Mouse (Mus musculus) kidney, postnatal 14 days (tissue): ENCODE results near the gene Bak1.

Experiments used
- DNase-seq: peaks from one replicate; pipeline ENCODE4 v3.0.0; 2022; ENCODE audit warnings: mixed read lengths

Bak1 gene

GRCm38 (mm10) chr17:27028909-27029308 is at the start of gene Bak1:
Bak1 (minus strand) TSS chr17:27029009.
- DNase-seq: no peak

- no peak for DNase-seq
These were observed 49.7 kb upstream of the Bak1 start for GRCm38 (mm10) chr17:27078499-27078898.

GRCm38 (mm10) chr17:27077920-27078319 is 49.1 kb upstream of the Bak1 start:
- DNase-seq: no peak

- no peak for DNase-seq
These were observed 48.3 kb upstream of the Bak1 start for GRCm38 (mm10) chr17:27077133-27077532.

GRCm38 (mm10) chr17:27074849-27075745 is 46.3 kb upstream of the Bak1 start:
- no peak for DNase-seq

GRCm38 (mm10) chr17:27074236-27074635 is 45.4 kb upstream of the Bak1 start:
- no peak for DNase-seq

- no peak for DNase-seq
These were observed 45.0 kb upstream of the Bak1 start for GRCm38 (mm10) chr17:27073778-27074177.

- DNase-seq: no peak
These were observed 44.3 kb upstream of the Bak1 start for GRCm38 (mm10) chr17:27073126-27073525.

- DNase-seq: no peak
These were observed 43.6 kb upstream of the Bak1 start for GRCm38 (mm10) chr17:27072363-27072762.

- no peak for DNase-seq
These were observed 42.8 kb upstream of the Bak1 start for GRCm38 (mm10) chr17:27071630-27072029.

GRCm38 (mm10) chr17:27070913-27071312 is 42.1 kb upstream of the Bak1 start:
- DNase-seq: no peak

- no peak for DNase-seq
These were observed 40.3 kb upstream of the Bak1 start for GRCm38 (mm10) chr17:27069071-27069470.

- DNase-seq: no peak
These were observed 37.3 kb upstream of the Bak1 start for GRCm38 (mm10) chr17:27066065-27066464.

- DNase-seq: no peak
These were observed 35.4 kb upstream of the Bak1 start for GRCm38 (mm10) chr17:27064195-27064594.

- no peak for DNase-seq
These were observed 34.9 kb upstream of the Bak1 start for GRCm38 (mm10) chr17:27063717-27064116.

GRCm38 (mm10) chr17:27062684-27063083 is 33.9 kb upstream of the Bak1 start:
- no peak for DNase-seq

GRCm38 (mm10) chr17:27061727-27062126 is 32.9 kb upstream of the Bak1 start:
- DNase-seq: no peak

GRCm38 (mm10) chr17:27060698-27061097 is 31.9 kb upstream of the Bak1 start:
- DNase-seq: no peak

- DNase-seq: no peak
These were observed 28.8 kb upstream of the Bak1 start for GRCm38 (mm10) chr17:27057517-27058055.

GRCm38 (mm10) chr17:27056812-27057516 is 28.2 kb upstream of the Bak1 start, which contains the start of gene Itpr3:
Itpr3 (plus strand) TSS chr17:27057304.
- DNase-seq: peak; percentile 88

- DNase-seq: peak; percentile 81
These were observed 27.4 kb upstream of the Bak1 start for GRCm38 (mm10) chr17:27056170-27056569.

GRCm38 (mm10) chr17:27051514-27051913 is 22.7 kb upstream of the Bak1 start:
- DNase-seq: peak; percentile 63

- no peak for DNase-seq
These were observed 22.0 kb upstream of the Bak1 start for GRCm38 (mm10) chr17:27050853-27051252.
